Mouse (Mus musculus): Measurements from ENCODE around the gene Fgf9. TPM values are rescaled to one million over a fixed set of nuclear protein-coding genes. Genes with fewer than 3 reads are reported as not detected.

Gene Fgf9
- total RNA-seq, 2 experiments from 2014 or later, result 24.8 to 25.3 TPM

Other genes starting within 250 kb of the Fgf9 start
- 10 to 100 TPM in 1 of 2 experiments, 1 to 10 TPM in 1; 8.0 to 11.4 TPM for gene Ska3, start 244.4 kb upstream of the Fgf9 start, total RNA-seq (2021)
- 100 to 1,000 TPM; 101 to 107 TPM for gene Mrpl57, start 244.3 kb upstream of the Fgf9 start, total RNA-seq (2021)
- gene Zdhhc20, start 180.3 kb upstream of the Fgf9 start, total RNA-seq (2021), result 10 to 100 TPM; 53.8 to 61.9 TPM
- gene Micu2, start 71.3 kb upstream of the Fgf9 start, total RNA-seq (2021), result 10 to 100 TPM; 76.3 to 78.2 TPM

Measured in adrenal gland, postnatal 4 days (tissue).